In genomic region chr6:103307250-103307580, GRCm38 (mm10) we compare ENCODE assay signal across 13 mouse cellular contexts.
DNase-seq lines count a peak whose midpoint lies in the region; ATAC-seq and TF ChIP-seq lines count a peak whose summit lies in the region.
"Had no signal": no experiment of that assay in that cellular context is flagged by ENCODE, and none has a peak within 500 bp of the region (broad histone marks: within the 10 kb centered on the region; RNA-seq: fewer than 3 reads in every experiment).

No protein-coding gene starts in this region.

- no peaks in the 10 kb centered on the region for H3K36me3 ChIP-seq in forebrain, embryonic 15.5 days
- H3K36me3 ChIP-seq in hindbrain, postnatal 0 days (ENCODE audit: insufficient read depth, low read length): no peaks in the 10 kb centered on the region
- no peaks in the 10 kb centered on the region for H3K36me3 ChIP-seq in neural tube, embryonic 15.5 days

- ATAC-seq in forebrain, embryonic 15.5 days (replicated peaks): peak; percentile 63
- peak; percentile 51; the same call in 1 of the 2 replicates for ATAC-seq in hindbrain, postnatal 0 days
- peak; percentile 61; the same call in 1 of the 2 replicates for ATAC-seq in neural tube, embryonic 15.5 days (ENCODE audit: low FRiP score)
- ATAC-seq: lung, postnatal 0 days had no signal

- H3K9ac ChIP-seq in forebrain, embryonic 15.5 days (replicated peaks): no peak overlapping the region
- H3K9ac ChIP-seq in hindbrain, postnatal 0 days (replicated peaks; ENCODE audit: low read length): no peak overlapping the region
- H3K9ac ChIP-seq in neural tube, embryonic 15.5 days (replicated peaks): no peak overlapping the region

- no peak for TF ChIP-seq CTCF in layer of hippocampus, adult 2 months (conservative IDR thresholded peaks at IDR 0.05)
- no peak for TF ChIP-seq CTCF in hindbrain, postnatal 0 days (IDR thresholded peaks at IDR 0.05; ENCODE audit: low read depth)

- no peaks in the 10 kb centered on the region for H3K27me3 ChIP-seq in forebrain, embryonic 15.5 days
- H3K27me3 ChIP-seq in hindbrain, postnatal 0 days (ENCODE audit: insufficient read depth, low read length): no peaks in the 10 kb centered on the region
- no peaks in the 10 kb centered on the region for H3K27me3 ChIP-seq in neural tube, embryonic 15.5 days (replicated peaks)

- H3K4me2 ChIP-seq in forebrain, embryonic 15.5 days (replicated peaks): no peak overlapping the region
- H3K4me2 ChIP-seq in hindbrain, postnatal 0 days (ENCODE audit: low read depth, low read length): no peak overlapping the region
- H3K4me2 ChIP-seq in neural tube, embryonic 15.5 days: no peak overlapping the region

- H3K4me3 ChIP-seq in layer of hippocampus, adult 2 months: no peak overlapping the region
- H3K4me3 ChIP-seq in forebrain, embryonic 15.5 days: no peak overlapping the region
- H3K4me3 ChIP-seq in hindbrain, postnatal 0 days (ENCODE audit: low read length): no peak overlapping the region
- no peak overlapping the region for H3K4me3 ChIP-seq in neural tube, embryonic 15.5 days (replicated peaks)

- peak overlapping the region; percentile 36; the same call in 1 of the 2 replicates for H3K27ac ChIP-seq in layer of hippocampus, adult 2 months
- peak overlapping the region; percentile 65 for H3K27ac ChIP-seq in forebrain, embryonic 15.5 days (replicated peaks)
- H3K27ac ChIP-seq in hindbrain, postnatal 0 days: peak overlapping the region; percentile 34
- peak overlapping the region; percentile 66 for H3K27ac ChIP-seq in neural tube, embryonic 15.5 days (replicated peaks)

- no peaks in the 10 kb centered on the region for H3K9me3 ChIP-seq in forebrain, embryonic 15.5 days
- no peaks in the 10 kb centered on the region for H3K9me3 ChIP-seq in hindbrain, postnatal 0 days (ENCODE audit: low read length)
- no peaks in the 10 kb centered on the region for H3K9me3 ChIP-seq in neural tube, embryonic 15.5 days (replicated peaks)

- 21% methylated on average over 3 of the region's 3 CpGs for WGBS in forebrain, embryonic 15.5 days
- 14% methylated on average over 3 of the region's 3 CpGs for WGBS in hindbrain, postnatal 0 days
- 10% methylated on average over 3 of the region's 3 CpGs for WGBS in neural tube, embryonic 15.5 days

- H3K4me1 ChIP-seq in forebrain, embryonic 15.5 days: peaks cover 11% of the 10 kb centered on the region; the same call in 1 of the 2 replicates
- no peaks in the 10 kb centered on the region for H3K4me1 ChIP-seq in hindbrain, postnatal 0 days (ENCODE audit: insufficient read depth, low read length)
- H3K4me1 ChIP-seq in neural tube, embryonic 15.5 days: peaks cover 10% of the 10 kb centered on the region

- no peak for DNase-seq in layer of hippocampus, adult 2 months (ENCODE audit: low spot score in 2 of 2)
- DNase-seq in layer of hippocampus, adult 8-10 months (ENCODE audit: low spot score in 2 of 2): no peak
- DNase-seq in hindbrain, postnatal 0 days (ENCODE audit: low spot score): peak; percentile 26
- no peak for DNase-seq in cerebellum, adult 9-11 months
- no peak for DNase-seq in lung, postnatal 36 days
- DNase-seq: heart, adult 11 months; kidney, adult 18-20 months; kidney, postnatal 4 days; liver; thymus, postnatal 4 days had no signal
